Mouse (Mus musculus) liver, adult 2 months (tissue): ENCODE data around the gene Hs3st5.

ENCODE experiments used
- CTCF ChIP-seq: fragments of 200-500 bp; IDR thresholded peaks from 2 replicates; pipeline ENCODE4 v1.5.1; 2011; ENCODE audit warnings: low read depth, low read length, control low read depth
- POLR2A ChIP-seq: fragments of 200-500 bp; IDR thresholded peaks from 2 replicates; pipeline ENCODE4 v1.6.1; 2011; ENCODE audit warnings: low read length, control low read depth; ENCODE audit not compliant: insufficient read depth; ENCODE audit errors: extremely low read depth

DNA sequence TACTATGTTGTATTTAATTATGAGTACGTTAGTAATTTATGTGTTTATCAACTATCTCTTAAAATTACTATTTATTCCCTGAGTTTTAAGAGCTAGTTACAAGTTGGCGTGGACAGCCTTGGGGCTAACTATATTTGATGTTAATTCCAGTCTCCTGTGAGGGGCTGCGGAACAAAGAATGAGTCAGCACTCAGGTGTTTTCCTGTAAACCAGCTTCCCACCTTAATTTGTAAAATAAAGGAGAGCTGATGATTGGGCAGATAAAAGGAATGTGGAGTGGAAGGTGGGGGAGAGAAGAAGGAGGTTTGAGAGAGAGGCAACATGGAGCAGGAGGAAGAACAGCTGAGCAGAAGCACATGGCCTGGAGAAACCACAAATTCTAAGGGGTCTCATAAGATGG, 343.6 kb downstream of the Hs3st5 start:
- TF ChIP-seq CTCF (no peak), POLR2A (no peak)
